Mouse (Mus musculus) intestine, embryonic 15.5 days (tissue): ENCODE data around the gene Vipr1. TPM values are rescaled to one million over a fixed set of nuclear protein-coding genes. Genes with fewer than 3 reads are reported as not detected.
A peak's percentile ranks its signal among the peaks of the same experiment; 100 is the strongest.

Source experiments
- ATAC-seq: fragments of 200-750 bp; cut with Nextera tagmentation; 2 replicates; pipeline ENCODE4 v1.8.0; 2017; ENCODE audit warnings: moderate TSS enrichment, moderate library complexity
- H3K27ac ChIP-seq: fragments of 300-500 bp; sonication (generic); 2 replicates; pipeline ENCODE4 v1.5.1; 2015; ENCODE audit warnings: mild to moderate bottlenecking, inconsistent platforms
- H3K27me3 ChIP-seq: fragments of 300-500 bp; sonication (generic); replicated peaks from 2 replicates; pipeline ENCODE4 v1.6.1; 2015; ENCODE audit warnings: inconsistent platforms
- H3K36me3 ChIP-seq: fragments of 300-500 bp; sonication (generic); 2 replicates; pipeline ENCODE4 v1.6.1; 2015; ENCODE audit warnings: inconsistent platforms
- H3K4me1 ChIP-seq: fragments of 300-500 bp; sonication (generic); replicated peaks from 2 replicates; pipeline ENCODE4 v1.6.1; 2015; ENCODE audit warnings: inconsistent platforms
- H3K4me2 ChIP-seq: fragments of 300-500 bp; sonication (generic); replicated peaks from 2 replicates; pipeline ENCODE4 v1.6.1; 2015; ENCODE audit warnings: mild to moderate bottlenecking, inconsistent platforms
- H3K4me3 ChIP-seq: fragments of 300-500 bp; sonication (generic); replicated peaks from 2 replicates; pipeline ENCODE4 v1.5.1; 2015; ENCODE audit warnings: inconsistent platforms
- H3K9ac ChIP-seq: fragments of 300-500 bp; sonication (generic); 2 replicates; pipeline ENCODE4 v1.6.1; 2015; ENCODE audit warnings: inconsistent platforms
- H3K9me3 ChIP-seq: fragments of 300-500 bp; sonication (generic); 2 replicates; pipeline ENCODE4 v1.6.1; 2016; ENCODE audit warnings: inconsistent platforms
- WGBS: fragments of 180-500 bp; shearing (Covaris S2); methylation state at CpG from one replicate; pipeline ENCODE4 v1.1.7; 2015; 5-methylcytosine and 5-hydroxymethylcytosine counted together
- polyA plus RNA-seq: library from polyadenylated mRNA; unstranded; fragments of >200 nt; fragmentation: Nextera tagmentation; extraction: Ambion mirVana; gene quantifications from 2 replicates; pipeline ENCODE4 v1.2.1, GENCODE M21; 2015

Gene Vipr1
- polyA plus RNA-seq, 1 experiment from 2014 or later: 7.0 TPM

DNA sequence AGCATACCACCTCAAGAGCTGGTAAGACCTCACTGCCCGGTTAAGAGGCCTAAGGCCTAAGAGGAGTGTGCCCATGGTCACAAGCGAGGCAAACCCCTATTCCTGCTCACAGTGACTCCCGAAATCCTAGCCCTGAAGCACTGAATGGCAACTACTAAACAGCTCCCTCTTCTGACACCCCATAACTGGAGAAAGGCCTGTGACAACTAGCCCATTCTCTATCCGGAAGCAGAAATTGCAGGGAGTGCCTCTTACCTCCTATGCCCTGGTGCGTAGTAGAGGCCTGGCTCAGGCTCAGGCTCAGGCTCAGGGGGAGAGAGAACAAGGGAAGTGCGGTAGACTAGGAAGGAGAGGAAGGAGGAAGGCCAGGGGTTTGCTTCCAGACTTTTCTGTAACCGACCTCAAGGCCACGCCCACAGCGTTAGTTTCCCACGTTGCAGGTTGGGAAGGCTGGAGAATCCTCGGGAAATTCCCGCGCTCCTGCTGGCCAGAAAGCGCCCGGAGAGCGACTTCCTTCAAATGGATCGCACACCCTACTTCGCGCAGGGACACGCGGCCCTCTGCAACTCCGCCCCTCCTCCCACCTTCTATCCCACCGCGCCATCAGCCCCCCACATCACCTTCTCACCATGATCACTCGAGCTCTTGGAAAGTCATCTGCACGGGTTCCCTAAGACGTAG lies 1.1 kb upstream of the Vipr1 start:
- Histone ChIP-seq H3K4me1 (peaks cover 32% of the 10 kb centered on the region), H3K36me3 (no peaks in the 10 kb centered on the region), H3K27me3 (peaks cover 40% of the 10 kb centered on the region), H3K4me2 (peak overlapping the region; percentile 92), H3K4me3 (peak overlapping the region; percentile 53), H3K9ac (peak overlapping the region; percentile 59; the same call in 1 of the 2 replicates), H3K27ac (no peak overlapping the region), H3K9me3 (no peaks in the 10 kb centered on the region)
- WGBS: 14% methylated on average over 27 of the region's 27 CpGs
- ATAC-seq: no peak

DNA sequence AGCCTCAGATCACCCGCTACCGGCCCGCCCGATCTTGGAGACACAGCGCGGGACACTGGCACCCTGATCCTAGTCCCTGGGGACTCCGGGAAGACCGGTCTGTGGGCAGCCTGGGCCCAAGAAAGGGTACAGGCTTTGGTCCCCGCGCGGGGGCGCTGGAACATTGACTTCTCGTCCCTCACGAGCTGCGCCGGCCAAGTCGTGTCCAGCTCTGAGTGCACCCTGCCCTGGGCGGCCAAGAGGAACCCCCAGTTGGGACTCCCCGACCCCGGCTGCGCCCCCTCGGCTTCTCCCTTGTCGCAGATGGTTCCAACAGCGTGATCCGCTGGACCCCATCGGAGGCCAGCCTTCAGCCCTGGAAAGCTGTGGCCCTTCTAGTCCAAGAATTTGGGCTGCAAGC lies 515 bp upstream of the Vipr1 start, which contains the start of gene Lyzl4:
Gene Lyzl4 (minus strand): TSS at position 96 of the 400 bp plus-strand sequence.
- under 1% methylated on average over 26 of the region's 26 CpGs for WGBS
- H3K4me2 ChIP-seq: peak within 1 kb of the TSS; percentile 92
- no peak within 1 kb of the TSS for H3K27ac ChIP-seq
- peaks cover 34% of the 10 kb centered on the region for H3K4me1 ChIP-seq
- H3K4me3 ChIP-seq: peak within 1 kb of the TSS; percentile 53
- peaks cover 40% of the 10 kb centered on the region for H3K27me3 ChIP-seq
- no peaks in the 10 kb centered on the region for H3K36me3 ChIP-seq
- peak within 1 kb of the TSS; percentile 59 for H3K9ac ChIP-seq
- peak; percentile 74 for ATAC-seq
- no peaks in the 10 kb centered on the region for H3K9me3 ChIP-seq

DNA sequence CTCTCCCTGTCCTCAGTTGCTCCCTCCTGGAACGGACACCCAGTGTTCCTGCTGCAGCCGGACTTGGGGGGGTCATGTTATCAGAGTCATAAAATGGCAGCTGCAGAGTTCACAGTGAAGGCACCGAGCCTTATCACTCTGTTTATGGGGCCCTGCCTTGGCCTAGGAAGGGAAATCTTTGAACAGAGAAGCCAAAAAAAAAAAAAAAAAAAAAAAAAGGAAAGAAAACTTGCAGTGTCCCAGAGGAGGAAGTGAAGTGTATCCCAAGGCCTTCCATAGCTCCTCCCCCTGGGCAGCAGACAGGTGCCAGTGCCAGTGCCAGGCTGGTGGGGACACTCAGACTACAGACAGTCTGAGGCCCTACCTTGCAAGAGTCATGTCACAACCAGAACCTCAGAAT lies 2.3 kb downstream of the Vipr1 start:
- H3K4me1 ChIP-seq: peaks cover 35% of the 10 kb centered on the region
- no peaks in the 10 kb centered on the region for H3K36me3 ChIP-seq
- H3K4me2 ChIP-seq: peak overlapping the region; percentile 92
- peak; percentile 44 for ATAC-seq
- H3K27me3 ChIP-seq: peaks cover 40% of the 10 kb centered on the region
- H3K9me3 ChIP-seq: no peaks in the 10 kb centered on the region
- no peak overlapping the region for H3K9ac ChIP-seq
- no peak overlapping the region for H3K4me3 ChIP-seq
- H3K27ac ChIP-seq: peak overlapping the region; percentile 40; the same call in 1 of the 2 replicates
- WGBS: 36% methylated on average over 3 of the region's 3 CpGs

- 65% methylated on average over 7 of the region's 7 CpGs for WGBS
- ATAC-seq: no peak
- no peak overlapping the region for H3K4me3 ChIP-seq
- no peak overlapping the region for H3K4me2 ChIP-seq
- H3K9ac ChIP-seq: no peak overlapping the region
- H3K27me3 ChIP-seq: peaks cover 22% of the 10 kb centered on the region
- H3K27ac ChIP-seq: no peak overlapping the region
- H3K9me3 ChIP-seq: no peaks in the 10 kb centered on the region
- H3K4me1 ChIP-seq: peaks cover 34% of the 10 kb centered on the region
- no peaks in the 10 kb centered on the region for H3K36me3 ChIP-seq
Observed at GRCm38 (mm10) chr9:121647026-121647425, 4.5 kb downstream of the Vipr1 start.

- ATAC-seq: no peak
- no peak overlapping the region for H3K4me2 ChIP-seq
- 89% methylated on average over 10 of the region's 10 CpGs for WGBS
- H3K4me1 ChIP-seq: peaks cover 18% of the 10 kb centered on the region
- H3K9me3 ChIP-seq: no peaks in the 10 kb centered on the region
- no peak overlapping the region for H3K4me3 ChIP-seq
- H3K9ac ChIP-seq: no peak overlapping the region
- H3K27me3 ChIP-seq: no peaks in the 10 kb centered on the region
- H3K27ac ChIP-seq: no peak overlapping the region
- H3K36me3 ChIP-seq: no peaks in the 10 kb centered on the region
Observed at GRCm38 (mm10) chr9:121653668-121654067, 11.2 kb downstream of the Vipr1 start.

GRCm38 (mm10) chr9:121656322-121656721 lies 13.8 kb downstream of the Vipr1 start:
- H3K9me3 ChIP-seq: no peaks in the 10 kb centered on the region
- ATAC-seq: peak; percentile 54
- 0 out of 2 replicates have a peak, but pooled peaks cover 3% of the 10 kb centered on the region for H3K27me3 ChIP-seq
- no peak overlapping the region for H3K27ac ChIP-seq
- no peak overlapping the region for H3K4me2 ChIP-seq
- no peaks in the 10 kb centered on the region for H3K36me3 ChIP-seq
- H3K9ac ChIP-seq: no peak overlapping the region
- no peak overlapping the region for H3K4me3 ChIP-seq
- H3K4me1 ChIP-seq: peaks cover 14% of the 10 kb centered on the region; the same call in 1 of the 2 replicates
- 69% methylated on average over 5 of the region's 5 CpGs for WGBS

GRCm38 (mm10) chr9:121657143-121657542 lies 14.6 kb downstream of the Vipr1 start:
- H3K27me3 ChIP-seq: 0 out of 2 replicates have a peak, but pooled peaks cover 3% of the 10 kb centered on the region
- H3K4me3 ChIP-seq: no peak overlapping the region
- no peaks in the 10 kb centered on the region for H3K9me3 ChIP-seq
- peak overlapping the region; percentile 75 for H3K27ac ChIP-seq
- no peaks in the 10 kb centered on the region for H3K36me3 ChIP-seq
- H3K4me2 ChIP-seq: peak overlapping the region; percentile 11; the same call in 1 of the 2 replicates
- H3K9ac ChIP-seq: no peak overlapping the region
- H3K4me1 ChIP-seq: peaks cover 12% of the 10 kb centered on the region; the same call in 1 of the 2 replicates
- 35% methylated on average over 13 of the region's 13 CpGs for WGBS
- ATAC-seq: peak; percentile 57

DNA sequence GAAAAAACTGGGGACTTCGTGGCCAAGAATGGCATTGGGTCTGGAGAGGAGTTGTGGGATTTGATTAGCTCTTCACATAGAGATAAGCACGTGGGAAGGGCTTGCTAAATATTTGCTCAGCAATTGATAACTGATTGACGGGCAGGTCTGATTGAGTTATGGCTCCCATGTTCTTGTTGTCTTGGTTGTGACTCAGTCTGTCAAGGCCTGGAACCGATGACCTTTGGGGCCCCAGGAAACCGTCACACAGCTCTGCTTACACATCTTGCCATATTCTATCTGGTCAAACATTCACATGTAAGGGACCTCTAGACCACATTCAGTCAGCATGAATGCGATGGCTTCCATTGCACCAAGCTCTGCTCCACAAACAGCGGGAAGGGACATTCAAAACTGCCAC lies 15.7 kb downstream of the Vipr1 start:
- H3K9ac ChIP-seq: no peak overlapping the region; the same call in 1 of the 2 replicates
- 0 out of 2 replicates have a peak, but pooled peaks cover 3% of the 10 kb centered on the region for H3K27me3 ChIP-seq
- H3K9me3 ChIP-seq: no peaks in the 10 kb centered on the region
- H3K36me3 ChIP-seq: no peaks in the 10 kb centered on the region
- H3K4me2 ChIP-seq: no peak overlapping the region
- H3K27ac ChIP-seq: peak overlapping the region; percentile 75; the same call in 1 of the 2 replicates
- WGBS: 51% methylated on average over 7 of the region's 7 CpGs
- no peak overlapping the region for H3K4me3 ChIP-seq
- peak; percentile 61 for ATAC-seq
- H3K4me1 ChIP-seq: peaks cover 12% of the 10 kb centered on the region; the same call in 1 of the 2 replicates

- Histone ChIP-seq H3K27me3 (0 out of 2 replicates have a peak, but pooled peaks cover 3% of the 10 kb centered on the region), H3K9me3 (no peaks in the 10 kb centered on the region), H3K4me1 (peaks cover 12% of the 10 kb centered on the region; the same call in 1 of the 2 replicates), H3K27ac (no peak overlapping the region), H3K9ac (no peak overlapping the region), H3K4me3 (no peak overlapping the region), H3K36me3 (no peaks in the 10 kb centered on the region), H3K4me2 (no peak overlapping the region)
- ATAC-seq: no peak
- WGBS: 74% methylated on average over 7 of the region's 7 CpGs
Observed at GRCm38 (mm10) chr9:121659791-121660190, 17.3 kb downstream of the Vipr1 start.

DNA sequence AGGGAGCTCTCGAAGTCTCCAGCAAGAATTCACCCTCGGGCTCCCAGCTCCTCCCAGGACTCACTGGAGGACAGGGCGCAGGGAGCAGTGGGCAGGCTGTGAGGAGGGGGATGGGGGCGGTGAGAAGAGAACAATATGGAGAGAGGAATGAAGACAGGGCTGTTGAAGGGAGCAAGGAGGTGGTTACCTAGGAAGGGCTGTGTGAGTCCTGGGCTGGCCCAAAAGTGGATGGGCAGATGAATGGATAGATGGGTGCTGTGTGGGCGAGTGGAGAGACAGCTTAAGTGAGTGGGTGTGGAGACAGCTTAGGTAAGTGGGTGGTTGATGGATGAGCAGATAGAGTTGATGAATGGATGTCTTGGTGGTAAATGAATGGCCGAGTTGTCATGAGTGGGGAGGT lies 21.0 kb downstream of the Vipr1 start:
- Histone ChIP-seq H3K36me3 (no peaks in the 10 kb centered on the region), H3K4me3 (no peak overlapping the region), H3K27me3 (peaks cover 12% of the 10 kb centered on the region; the same call in 1 of the 2 replicates), H3K9ac (no peak overlapping the region), H3K9me3 (no peaks in the 10 kb centered on the region), H3K27ac (no peak overlapping the region), H3K4me2 (no peak overlapping the region), H3K4me1 (peaks cover 10% of the 10 kb centered on the region; the same call in 1 of the 2 replicates)
- no peak for ATAC-seq
- 78% methylated on average over 6 of the region's 6 CpGs for WGBS

DNA sequence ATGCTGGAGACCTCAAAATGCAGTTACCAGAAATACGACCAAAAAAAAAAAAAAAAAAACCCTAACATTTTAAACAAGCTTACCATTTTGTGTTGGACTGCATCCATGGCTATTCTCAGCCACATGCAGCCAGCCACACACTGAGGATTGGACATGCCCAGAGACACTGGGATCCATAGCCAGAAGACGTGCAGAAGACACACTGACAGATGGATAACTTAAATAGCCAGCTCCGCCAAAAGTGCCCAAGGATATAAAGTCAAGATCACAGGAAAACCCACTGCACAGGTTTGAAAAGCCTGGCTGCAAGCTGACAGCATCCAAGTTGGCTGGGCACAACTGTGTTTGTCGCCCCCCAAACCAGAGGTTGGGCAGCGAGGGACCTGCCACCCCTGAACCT lies 21.6 kb downstream of the Vipr1 start:
- Histone ChIP-seq H3K9ac (no peak overlapping the region), H3K36me3 (no peaks in the 10 kb centered on the region), H3K27me3 (peaks cover 18% of the 10 kb centered on the region; the same call in 1 of the 2 replicates), H3K4me2 (no peak overlapping the region), H3K27ac (no peak overlapping the region), H3K9me3 (no peaks in the 10 kb centered on the region), H3K4me3 (no peak overlapping the region), H3K4me1 (peaks cover 11% of the 10 kb centered on the region)
- WGBS: 85% methylated on average over 5 of the region's 5 CpGs
- no peak for ATAC-seq

DNA sequence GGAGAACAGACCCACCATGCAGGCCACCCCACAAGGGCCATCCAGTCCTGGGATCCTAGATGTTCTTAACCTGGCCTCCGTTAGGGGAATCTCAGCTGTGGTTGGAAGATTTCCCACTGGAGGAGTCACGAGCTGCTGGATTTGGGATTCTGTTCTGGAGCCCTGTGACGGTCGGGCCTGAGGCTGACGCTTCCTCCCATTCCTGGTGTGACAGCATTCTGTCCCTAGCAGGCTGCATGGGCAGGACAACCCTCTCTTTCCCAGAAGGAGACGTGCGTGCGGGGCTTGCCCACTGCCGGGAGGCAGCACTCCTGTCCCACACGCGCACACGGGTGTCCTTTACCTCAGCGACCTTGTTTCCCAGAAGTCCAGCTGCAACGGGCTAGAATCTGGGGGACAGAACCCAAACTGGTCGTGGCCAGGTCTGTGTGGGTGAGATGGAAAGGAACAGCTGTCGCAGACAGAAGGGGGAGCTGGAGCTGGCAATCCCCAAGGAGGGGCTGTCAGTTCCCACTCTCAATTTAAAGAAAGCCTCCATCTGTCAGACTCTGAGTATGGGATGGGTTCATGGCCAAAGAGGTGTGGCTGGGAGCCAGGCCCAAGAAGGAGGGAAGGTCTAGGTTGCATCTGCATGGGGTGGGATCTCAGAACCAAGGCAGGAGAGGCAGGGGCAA lies 24.6 kb downstream of the Vipr1 start:
- no peak for ATAC-seq

More for the DNA sequence above, 24.6 kb downstream of the Vipr1 start:
- Histone ChIP-seq H3K4me2 (no peak overlapping the region), H3K36me3 (no peaks in the 10 kb centered on the region), H3K4me3 (no peak overlapping the region), H3K27ac (no peak overlapping the region), H3K4me1 (peaks cover 29% of the 10 kb centered on the region), H3K9me3 (no peaks in the 10 kb centered on the region), H3K9ac (no peak overlapping the region), H3K27me3 (peaks cover 27% of the 10 kb centered on the region; the same call in 1 of the 2 replicates)
- WGBS: 71% methylated on average over 16 of the region's 16 CpGs
